Mouse (Mus musculus) lung, adult 10 weeks (tissue): ENCODE measurements around the gene Cdk5rap1. TPM values are rescaled to one million over a fixed set of nuclear protein-coding genes. Genes with fewer than 3 reads are reported as not detected.

ENCODE experiments used
- polyA plus RNA-seq: library from polyadenylated mRNA; stranded (reverse); fragments of 350-450 nt; fragmentation: Illumina TruSeq; extraction: RNeasy Lipid Tissue Mini Kit (QIAGEN cat#74804); gene quantifications from one replicate; pipeline ENCODE4 v1.2.3, GENCODE M21; 2014; ENCODE audit warnings: low read depth, low replicate concordance; ENCODE audit not compliant: insufficient read depth

Gene Cdk5rap1
- polyA plus RNA-seq: 7.4 TPM

DNA sequence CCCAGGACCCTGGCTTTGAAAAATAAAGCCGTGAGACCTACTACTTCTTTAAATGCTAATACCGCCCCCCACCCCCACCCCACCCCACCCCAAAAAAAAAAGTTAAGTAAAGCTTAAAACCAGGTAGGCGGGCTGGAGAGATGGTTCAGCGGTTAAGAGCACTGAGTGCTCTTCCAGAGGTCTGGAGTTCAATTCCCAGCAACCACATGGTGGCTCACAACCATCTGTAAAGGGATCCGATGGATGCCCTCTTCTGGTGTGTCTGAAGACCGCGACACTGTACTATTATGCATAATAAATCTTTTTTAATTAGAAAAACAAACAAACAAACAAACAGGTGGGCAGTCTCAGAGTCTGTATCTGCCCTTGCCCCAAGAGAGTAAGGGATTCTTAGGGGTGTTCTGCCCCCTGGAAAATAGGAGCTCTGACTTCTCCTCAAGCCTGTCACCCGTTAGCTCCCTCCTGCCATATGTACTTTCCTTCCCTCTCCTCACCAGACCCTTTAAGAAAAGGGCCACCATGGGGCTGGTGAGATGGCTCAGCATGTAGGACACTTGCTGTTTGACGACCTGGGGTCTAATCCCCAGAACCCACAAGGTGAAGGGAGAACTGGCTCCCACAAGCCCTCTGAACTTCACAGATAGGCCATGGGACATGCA is at the start of gene Cdk5rap1:
TSS of gene Cdk5rap1 (minus strand) at position 169 of the 659 bp plus-strand sequence.

GRCm38 (mm10) chr2:154407643-154408445 is 35.0 kb upstream of the Cdk5rap1 start, which contains the start of gene Snta1:
Snta1 (minus strand) TSS chr2:154408099.

GRCm38 (mm10) chr2:154306927-154307326 is 65.9 kb downstream of the Cdk5rap1 start, which contains the start of gene Bpifb9b:
Bpifb9b (plus strand) TSS chr2:154307227.

Other genes with a start within 250 kb of the Cdk5rap1 start
- gene Bpifa3, start 242.7 kb downstream of the Cdk5rap1 start, polyA plus RNA-seq: not detected
- 673 TPM for gene Bpifa1, start 230.1 kb downstream of the Cdk5rap1 start, polyA plus RNA-seq
- gene Bpifa5, start 210.4 kb downstream of the Cdk5rap1 start, polyA plus RNA-seq: not detected
- gene Bpifb1, start 182.2 kb downstream of the Cdk5rap1 start, polyA plus RNA-seq: 88.5 TPM
- 2.7 TPM for gene Bpifb5, start 149.3 kb downstream of the Cdk5rap1 start, polyA plus RNA-seq
- gene Bpifb9a, start 115.2 kb downstream of the Cdk5rap1 start, polyA plus RNA-seq: not detected
- gene Bpifb9b, start 65.8 kb downstream of the Cdk5rap1 start, polyA plus RNA-seq: not detected
- 14.1 TPM for gene Snta1, start 35.1 kb upstream of the Cdk5rap1 start, polyA plus RNA-seq
- 5.8 TPM for gene Cbfa2t2, start 63.5 kb upstream of the Cdk5rap1 start, polyA plus RNA-seq
- not detected for gene 1700003F12Rik, start 174.1 kb upstream of the Cdk5rap1 start, polyA plus RNA-seq
- not detected for gene Actl10, start 178.8 kb upstream of the Cdk5rap1 start, polyA plus RNA-seq
- gene Necab3, start 185.9 kb upstream of the Cdk5rap1 start, polyA plus RNA-seq: 0.71 TPM
- 4.4 TPM for gene E2f1, start 196.9 kb upstream of the Cdk5rap1 start, polyA plus RNA-seq
- gene Pxmp4, start 230.7 kb upstream of the Cdk5rap1 start, polyA plus RNA-seq: 25.5 TPM
- 2.0 TPM for gene Zfp341, start 240.3 kb upstream of the Cdk5rap1 start, polyA plus RNA-seq
- not detected for gene 4930519P11Rik, start 240.4 kb upstream of the Cdk5rap1 start, polyA plus RNA-seq